Mouse (Mus musculus) forebrain, embryonic 16.5 days (tissue): ENCODE data around the gene Lclat1. TPM values are rescaled to one million over a fixed set of nuclear protein-coding genes. Genes with fewer than 3 reads are reported as not detected.
"Not testable (repeated sequence)": the region's sequence is repeated elsewhere in the genome, so short reads cannot be mapped to it uniquely, and the experiment has no call there.

Source experiments
- ATAC-seq: fragments of 200-750 bp; cut with Nextera tagmentation; 2 replicates; pipeline ENCODE4 v1.8.0; 2017; ENCODE audit warnings: mild to moderate bottlenecking, moderate library complexity
- H3K27ac ChIP-seq: fragments of 300-500 bp; sonication (generic); 2 replicates; pipeline ENCODE4 v1.5.1; 2014; ENCODE audit warnings: low read length, control low read depth
- H3K27me3 ChIP-seq: fragments of 300-500 bp; sonication (generic); replicated peaks from 2 replicates; pipeline ENCODE4 v1.6.1; 2014; ENCODE audit warnings: low read length; ENCODE audit not compliant: control insufficient read depth, insufficient read depth
- H3K36me3 ChIP-seq: fragments of 300-500 bp; sonication (generic); 2 replicates; pipeline ENCODE4 v1.6.1; 2014; ENCODE audit not compliant: control insufficient read depth, insufficient read depth
- H3K4me1 ChIP-seq: fragments of 300-500 bp; sonication (generic); replicated peaks from 2 replicates; pipeline ENCODE4 v1.6.1; 2014; ENCODE audit warnings: low read length; ENCODE audit not compliant: control insufficient read depth, insufficient read depth
- H3K4me2 ChIP-seq: fragments of 300-500 bp; sonication (generic); 2 replicates; pipeline ENCODE4 v1.6.1; 2014; ENCODE audit warnings: mild to moderate bottlenecking, low read length, control low read depth
- H3K4me3 ChIP-seq: fragments of 300-500 bp; sonication (generic); replicated peaks from 2 replicates; pipeline ENCODE4 v1.5.1; 2014; ENCODE audit warnings: mild to moderate bottlenecking, low read length, control low read depth
- H3K9ac ChIP-seq: fragments of 300-500 bp; sonication (generic); replicated peaks from 2 replicates; pipeline ENCODE4 v1.6.1; 2014; ENCODE audit warnings: low read depth, low read length, control low read depth
- H3K9me3 ChIP-seq: fragments of 300-500 bp; sonication (generic); 2 replicates; pipeline ENCODE4 v1.6.1; 2016; ENCODE audit warnings: low read length; ENCODE audit not compliant: control insufficient read depth
- WGBS: fragments of 180-500 bp; shearing (Covaris S2); extraction: QIAGEN DNeasy Blood & Tissue Kit; methylation state at CpG from one replicate; pipeline ENCODE4 v1.1.7; 2014; 5-methylcytosine and 5-hydroxymethylcytosine counted together
- polyA plus RNA-seq: library from polyadenylated mRNA; unstranded; fragments of >200 nt; fragmentation: Nextera tagmentation; extraction: Ambion mirVana; gene quantifications from 2 replicates; pipeline ENCODE4 v1.2.1, GENCODE M21; 2015

Gene Lclat1
- polyA plus RNA-seq, 1 experiment from 2014 or later: 9.8 TPM

- ATAC-seq: no peak
- Histone ChIP-seq H3K27ac (no peak overlapping the region), H3K9ac (no peak overlapping the region), H3K9me3 (no peaks in the 10 kb centered on the region), H3K4me3 (no peak overlapping the region), H3K36me3 (no peaks in the 10 kb centered on the region), H3K4me2 (no peak overlapping the region), H3K27me3 (no peaks in the 10 kb centered on the region), H3K4me1 (no peaks in the 10 kb centered on the region)
- WGBS: 96% methylated on average over 2 of the region's 2 CpGs
Measured at GRCm38 (mm10) chr17:73145426-73145825, 37.6 kb downstream of the Lclat1 start.

GRCm38 (mm10) chr17:73148607-73149006, 40.8 kb downstream of the Lclat1 start:
- Histone ChIP-seq H3K9ac (no peak overlapping the region), H3K4me2 (no peak overlapping the region), H3K4me1 (no peaks in the 10 kb centered on the region), H3K27me3 (no peaks in the 10 kb centered on the region), H3K27ac (no peak overlapping the region), H3K4me3 (no peak overlapping the region), H3K9me3 (no peaks in the 10 kb centered on the region), H3K36me3 (no peaks in the 10 kb centered on the region)
- no peak for ATAC-seq
- 82% methylated on average over 2 of the region's 2 CpGs for WGBS

- H3K27ac ChIP-seq, H3K9ac ChIP-seq, H3K4me2 ChIP-seq, ATAC-seq, H3K4me3 ChIP-seq, H3K9me3 ChIP-seq, H3K4me1 ChIP-seq, H3K27me3 ChIP-seq, H3K36me3 ChIP-seq: not testable (repeated sequence)
- WGBS: 92% methylated on average over 2 of the region's 3 CpGs
Measured at GRCm38 (mm10) chr17:73152790-73153525, 45.2 kb downstream of the Lclat1 start.

- ATAC-seq: no peak
- H3K36me3 ChIP-seq: no peaks in the 10 kb centered on the region
- 88% methylated on average over 2 of the region's 2 CpGs for WGBS
- no peaks in the 10 kb centered on the region for H3K9me3 ChIP-seq
- no peak overlapping the region for H3K4me2 ChIP-seq
- H3K27ac ChIP-seq: no peak overlapping the region
- no peaks in the 10 kb centered on the region for H3K27me3 ChIP-seq
- H3K9ac ChIP-seq: no peak overlapping the region
- H3K4me1 ChIP-seq: no peaks in the 10 kb centered on the region
- H3K4me3 ChIP-seq: no peak overlapping the region
Measured at GRCm38 (mm10) chr17:73153672-73154071, 45.9 kb downstream of the Lclat1 start.

GRCm38 (mm10) chr17:73156606-73157005, 48.8 kb downstream of the Lclat1 start:
- no peak for ATAC-seq
- Histone ChIP-seq H3K4me3 (no peak overlapping the region), H3K9me3 (no peaks in the 10 kb centered on the region), H3K36me3 (no peaks in the 10 kb centered on the region), H3K27ac (no peak overlapping the region), H3K4me1 (no peaks in the 10 kb centered on the region), H3K9ac (no peak overlapping the region), H3K4me2 (no peak overlapping the region), H3K27me3 (no peaks in the 10 kb centered on the region)
- WGBS: 51% methylated on average over 1 of the region's 1 CpGs

GRCm38 (mm10) chr17:73161795-73162194, 54.0 kb downstream of the Lclat1 start:
- H3K36me3 ChIP-seq: no peaks in the 10 kb centered on the region
- no peaks in the 10 kb centered on the region for H3K27me3 ChIP-seq
- no peaks in the 10 kb centered on the region for H3K9me3 ChIP-seq
- no peak overlapping the region for H3K4me3 ChIP-seq
- H3K4me2 ChIP-seq: no peak overlapping the region
- H3K9ac ChIP-seq: no peak overlapping the region
- no peak overlapping the region for H3K27ac ChIP-seq
- no peaks in the 10 kb centered on the region for H3K4me1 ChIP-seq
- no peak for ATAC-seq
- WGBS: 85% methylated on average over 6 of the region's 6 CpGs

- no peak overlapping the region for H3K9ac ChIP-seq
- no peaks in the 10 kb centered on the region for H3K36me3 ChIP-seq
- no peaks in the 10 kb centered on the region for H3K9me3 ChIP-seq
- 88% methylated on average over 15 of the region's 15 CpGs for whole genome bisulfite sequencing
- H3K27me3 ChIP-seq: no peaks in the 10 kb centered on the region
- H3K4me2 ChIP-seq: no peak overlapping the region
- H3K4me3 ChIP-seq: no peak overlapping the region
- H3K4me1 ChIP-seq: no peaks in the 10 kb centered on the region
- ATAC-seq: no peak
- no peak overlapping the region for H3K27ac ChIP-seq
Measured at GRCm38 (mm10) chr17:73162445-73163208, 54.8 kb downstream of the Lclat1 start.

GRCm38 (mm10) chr17:73163597-73163996, 55.8 kb downstream of the Lclat1 start:
- Histone ChIP-seq H3K9ac (no peak overlapping the region), H3K36me3 (no peaks in the 10 kb centered on the region), H3K4me2 (no peak overlapping the region), H3K27me3 (no peaks in the 10 kb centered on the region), H3K4me1 (no peaks in the 10 kb centered on the region), H3K27ac (no peak overlapping the region), H3K4me3 (no peak overlapping the region), H3K9me3 (no peaks in the 10 kb centered on the region)
- 72% methylated on average over 3 of the region's 3 CpGs for WGBS
- ATAC-seq: no peak

GRCm38 (mm10) chr17:73164121-73164520, 56.3 kb downstream of the Lclat1 start:
- Histone ChIP-seq H3K9me3 (no peaks in the 10 kb centered on the region), H3K36me3 (no peaks in the 10 kb centered on the region), H3K27ac (no peak overlapping the region), H3K27me3 (no peaks in the 10 kb centered on the region), H3K4me2 (no peak overlapping the region), H3K9ac (no peak overlapping the region), H3K4me3 (no peak overlapping the region), H3K4me1 (no peaks in the 10 kb centered on the region)
- WGBS: 85% methylated on average over 2 of the region's 2 CpGs
- ATAC-seq: no peak
